Mouse (Mus musculus) ovary, postnatal 14 days (tissue): ENCODE data around the gene Cdc42.

Source experiments
- DNase-seq: peaks from one replicate; pipeline ENCODE4 v3.0.0; 2022; ENCODE audit warnings: low spot score

Cdc42 gene

GRCm38 (mm10) chr4:137316027-137316770 is 41.3 kb downstream of the Cdc42 start:
- DNase-seq = no peak

- DNase-seq = no peak
Observed at GRCm38 (mm10) chr4:137315061-137315460, 42.5 kb downstream of the Cdc42 start.

GRCm38 (mm10) chr4:137314561-137314960 is 43.0 kb downstream of the Cdc42 start:
- no peak for DNase-seq

- DNase-seq = no peak
Observed at GRCm38 (mm10) chr4:137313511-137313910, 44.0 kb downstream of the Cdc42 start.

GRCm38 (mm10) chr4:137308377-137308776 is 49.1 kb downstream of the Cdc42 start:
- peak; percentile 46 for DNase-seq

GRCm38 (mm10) chr4:137306991-137307706 is 50.4 kb downstream of the Cdc42 start:
- DNase-seq = no peak

- DNase-seq = no peak
Observed at GRCm38 (mm10) chr4:137306577-137306888, 51.0 kb downstream of the Cdc42 start.

- no peak for DNase-seq
Observed at GRCm38 (mm10) chr4:137305831-137306576, 51.5 kb downstream of the Cdc42 start.

- no peak for DNase-seq
Observed at GRCm38 (mm10) chr4:137305066-137305465, 52.5 kb downstream of the Cdc42 start.

- no peak for DNase-seq
Observed at GRCm38 (mm10) chr4:137304106-137304505, 53.4 kb downstream of the Cdc42 start.

GRCm38 (mm10) chr4:137301635-137302034 is 55.9 kb downstream of the Cdc42 start:
- DNase-seq = no peak

- no peak for DNase-seq
Observed at GRCm38 (mm10) chr4:137300227-137300626, 57.3 kb downstream of the Cdc42 start.

GRCm38 (mm10) chr4:137298406-137298805 is 59.1 kb downstream of the Cdc42 start:
- DNase-seq = no peak

GRCm38 (mm10) chr4:137297611-137298010 is 59.9 kb downstream of the Cdc42 start:
- DNase-seq = no peak

- DNase-seq = no peak
Observed at GRCm38 (mm10) chr4:137294951-137295350, 62.6 kb downstream of the Cdc42 start.

- no peak for DNase-seq
Observed at GRCm38 (mm10) chr4:137294474-137294873, 63.0 kb downstream of the Cdc42 start.

- no peak for DNase-seq
Observed at GRCm38 (mm10) chr4:137294032-137294431, 63.5 kb downstream of the Cdc42 start.

GRCm38 (mm10) chr4:137292625-137293024 is 64.9 kb downstream of the Cdc42 start:
- no peak for DNase-seq

- DNase-seq = no peak
Observed at GRCm38 (mm10) chr4:137290250-137290649, 67.3 kb downstream of the Cdc42 start.

- DNase-seq = no peak
Observed at GRCm38 (mm10) chr4:137289701-137290100, 67.8 kb downstream of the Cdc42 start.

- DNase-seq = peak; percentile 57
Observed at GRCm38 (mm10) chr4:137287818-137288217, 69.7 kb downstream of the Cdc42 start.

- no peak for DNase-seq
Observed at GRCm38 (mm10) chr4:137287206-137287605, 70.3 kb downstream of the Cdc42 start.

- DNase-seq = no peak
Observed at GRCm38 (mm10) chr4:137286662-137286953, 70.9 kb downstream of the Cdc42 start.
